Mouse (Mus musculus) gastrocnemius, adult 18-20 months (tissue): ENCODE data around the gene Grk1. TPM values are rescaled to one million over a fixed set of nuclear protein-coding genes. Genes with fewer than 3 reads are reported as not detected.

Experiments
- total RNA-seq, 2 experiments: library from RNA; stranded (reverse); gene quantifications; 2 replicates each; pipeline ENCODE4 v1.2.3; 2021

Grk1 gene
- total RNA-seq, 2 experiments from 2014 or later = not detected

Other genes starting within 250 kb of the Grk1 start
- gene Lamp1, start 245.9 kb upstream of the Grk1 start, total RNA-seq = 100 to 1,000 TPM; 401 to 443 TPM
- 10 to 100 TPM; 11.5 to 15.0 TPM for gene Grtp1, start 204.5 kb upstream of the Grk1 start, total RNA-seq
- 10 to 100 TPM; 59.2 to 95.8 TPM for gene Adprhl1, start 150.9 kb upstream of the Grk1 start, total RNA-seq
- 10 to 100 TPM; 80.3 to 83.8 TPM for gene Dcun1d2, start 117.0 kb upstream of the Grk1 start, total RNA-seq
- 10 to 100 TPM; 13.7 to 14.9 TPM for gene Tmco3, start 116.9 kb upstream of the Grk1 start, total RNA-seq
- 10 to 100 TPM; 45.5 to 54.6 TPM for gene Tfdp1, start 66.3 kb upstream of the Grk1 start, total RNA-seq
- not detected for gene Atp4b, start 8.3 kb upstream of the Grk1 start, total RNA-seq
- gene Tmem255b, start 30.1 kb downstream of the Grk1 start, total RNA-seq = 1 to 10 TPM; 1.3 to 2.8 TPM
- gene Gas6, start 89.4 kb downstream of the Grk1 start, total RNA-seq = 10 to 100 TPM; 68.0 to 69.5 TPM
- gene 1700029H14Rik, start 157.4 kb downstream of the Grk1 start, total RNA-seq = not detected